Mouse (Mus musculus) limb, embryonic 13.5 days (tissue): Measurements from ENCODE around the gene Nlrc3. TPM values are rescaled to one million over a fixed set of nuclear protein-coding genes. Genes with fewer than 3 reads are reported as not detected.
"Not testable (repeated sequence)": the region's sequence is repeated elsewhere in the genome, so short reads cannot be mapped to it uniquely, and the experiment has no call there.

Experiments
- ATAC-seq: fragments of 200-750 bp; cut with Nextera tagmentation; 2 replicates; pipeline ENCODE4 v1.8.0; 2017; ENCODE audit warnings: low read depth, moderate number of reproducible peaks, moderate TSS enrichment; ENCODE audit not compliant: low FRiP score
- H3K27ac ChIP-seq: fragments of 300-500 bp; sonication (generic); 2 replicates; pipeline ENCODE4 v1.5.1; 2015; ENCODE audit warnings: inconsistent platforms, mild to moderate bottlenecking, moderate library complexity
- H3K27me3 ChIP-seq: fragments of 300-500 bp; sonication (generic); 2 replicates; pipeline ENCODE4 v1.6.1; 2015; ENCODE audit warnings: mild to moderate bottlenecking, inconsistent platforms
- H3K36me3 ChIP-seq: fragments of 300-500 bp; sonication (generic); 2 replicates; pipeline ENCODE4 v1.6.1; 2015; ENCODE audit warnings: inconsistent platforms, mild to moderate bottlenecking, moderate library complexity
- H3K4me1 ChIP-seq: fragments of 300-500 bp; sonication (generic); 2 replicates; pipeline ENCODE4 v1.6.1; 2015; ENCODE audit warnings: inconsistent platforms
- H3K4me2 ChIP-seq: fragments of 300-500 bp; sonication (generic); replicated peaks from 2 replicates; pipeline ENCODE4 v1.6.1; 2015; ENCODE audit warnings: inconsistent platforms, mild to moderate bottlenecking, moderate library complexity
- H3K4me3 ChIP-seq: fragments of 300-500 bp; sonication (generic); 2 replicates; pipeline ENCODE4 v1.5.1; 2015; ENCODE audit warnings: moderate library complexity, mild to moderate bottlenecking, inconsistent platforms
- H3K9ac ChIP-seq: fragments of 300-500 bp; sonication (generic); 2 replicates; pipeline ENCODE4 v1.6.1; 2015; ENCODE audit warnings: mild to moderate bottlenecking, inconsistent platforms
- H3K9me3 ChIP-seq: fragments of 300-500 bp; sonication (generic); 2 replicates; pipeline ENCODE4 v1.6.1; 2016; ENCODE audit warnings: inconsistent platforms
- WGBS: fragments of 180-500 bp; shearing (Covaris S2); methylation state at CpG from one replicate; pipeline ENCODE4 v1.1.7; 2015; 5-methylcytosine and 5-hydroxymethylcytosine counted together
- polyA plus RNA-seq: library from polyadenylated mRNA; unstranded; fragments of >200 nt; fragmentation: Nextera tagmentation; extraction: Ambion mirVana; gene quantifications from 2 replicates; pipeline ENCODE4 v1.2.1, GENCODE M21; 2015

The Nlrc3 gene
- polyA plus RNA-seq = 0.87 and 1.2 TPM in 2 replicates

DNA sequence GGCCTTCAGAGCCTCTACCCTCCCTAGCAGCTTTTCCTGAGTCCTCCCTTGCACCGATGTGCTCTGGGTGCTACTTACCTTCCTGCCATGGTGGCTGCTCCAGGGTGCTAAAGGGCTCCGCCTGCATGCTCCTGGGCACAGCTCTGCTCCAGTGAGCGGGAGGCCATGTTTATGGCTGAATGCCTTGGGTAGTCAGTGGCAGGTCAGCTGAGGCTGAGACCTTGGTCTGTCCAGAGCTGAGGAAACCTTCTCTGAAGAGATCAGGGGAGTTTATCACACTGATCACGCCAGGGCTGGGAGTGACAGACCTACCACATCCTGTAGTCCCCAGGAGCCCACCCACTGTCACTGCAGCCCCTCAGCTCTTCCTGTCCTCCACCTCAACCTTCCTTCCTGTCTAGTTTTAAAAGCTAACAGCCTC is at the start of gene Nlrc3:
Nlrc3 (minus strand) TSS at position 382 of the 421 bp plus-strand sequence.
- H3K27ac ChIP-seq = no peak within 1 kb of the TSS
- no peak within 1 kb of the TSS for H3K9ac ChIP-seq
- no peaks in the 10 kb centered on the region for H3K9me3 ChIP-seq
- H3K4me1 ChIP-seq = no peaks in the 10 kb centered on the region
- H3K36me3 ChIP-seq = peaks cover 41% of the 10 kb centered on the region
- H3K4me2 ChIP-seq = no peak within 1 kb of the TSS
- 0 out of 2 replicates have a peak, but pooled peaks have one; percentile 32 for ATAC-seq
- H3K4me3 ChIP-seq = no peak within 1 kb of the TSS
- 69% methylated on average over 4 of the region's 4 CpGs for WGBS
- H3K27me3 ChIP-seq = no peaks in the 10 kb centered on the region

DNA sequence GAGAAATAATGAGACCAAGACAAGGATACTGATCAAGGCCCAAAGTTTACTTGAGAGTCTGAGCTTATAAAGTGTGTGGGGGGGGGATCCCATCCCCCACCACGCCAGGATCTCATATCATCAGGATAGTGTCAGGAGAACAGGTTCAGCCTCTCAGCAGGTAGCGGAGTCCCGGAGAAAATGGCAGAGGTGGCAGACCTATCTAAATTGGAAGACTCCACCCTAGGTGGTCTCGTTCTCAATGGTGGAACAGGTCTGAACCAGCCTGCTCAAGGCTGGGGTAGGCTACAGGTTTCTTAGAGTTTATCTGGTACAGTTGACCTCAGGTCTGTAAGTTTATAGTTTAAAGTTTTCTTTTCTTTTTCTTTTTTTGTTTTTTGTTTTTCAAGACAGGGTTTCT is 46.3 kb upstream of the Nlrc3 start:
- no peak for ATAC-seq
- H3K4me1 ChIP-seq = no peaks in the 10 kb centered on the region
- WGBS = 72% methylated on average over 4 of the region's 4 CpGs
- H3K9me3 ChIP-seq = no peaks in the 10 kb centered on the region
- no peak overlapping the region for H3K4me2 ChIP-seq
- H3K4me3 ChIP-seq = no peak overlapping the region
- no peaks in the 10 kb centered on the region for H3K36me3 ChIP-seq
- H3K9ac ChIP-seq = no peak overlapping the region
- no peak overlapping the region for H3K27ac ChIP-seq
- H3K27me3 ChIP-seq = no peaks in the 10 kb centered on the region

DNA sequence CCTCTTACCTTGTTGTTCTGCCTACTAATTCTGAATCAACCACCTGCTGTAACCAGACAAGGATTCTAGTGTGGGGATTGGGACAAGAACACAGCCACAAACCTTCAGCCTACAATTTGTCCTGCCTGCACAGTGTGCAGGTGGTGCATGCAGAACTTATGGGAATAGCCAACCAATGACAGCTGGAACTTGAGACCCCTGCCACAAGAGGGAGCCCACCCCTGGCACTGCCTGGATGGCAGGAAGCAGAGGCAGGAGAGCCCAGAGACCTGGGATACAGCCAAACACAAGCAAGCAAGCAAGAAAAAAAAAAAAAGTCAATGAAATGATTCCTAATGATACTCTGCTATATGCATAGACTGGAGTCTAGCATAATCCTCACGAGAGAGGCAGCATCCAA is 44.8 kb upstream of the Nlrc3 start:
- Histone ChIP-seq H3K27ac (no peak overlapping the region), H3K36me3 (no peaks in the 10 kb centered on the region), H3K9me3 (no peaks in the 10 kb centered on the region), H3K4me2 (no peak overlapping the region), H3K27me3 (no peaks in the 10 kb centered on the region), H3K9ac (no peak overlapping the region), H3K4me1 (no peaks in the 10 kb centered on the region), H3K4me3 (no peak overlapping the region)
- WGBS = 80% methylated on average over 1 of the region's 1 CpGs
- ATAC-seq = no peak

DNA sequence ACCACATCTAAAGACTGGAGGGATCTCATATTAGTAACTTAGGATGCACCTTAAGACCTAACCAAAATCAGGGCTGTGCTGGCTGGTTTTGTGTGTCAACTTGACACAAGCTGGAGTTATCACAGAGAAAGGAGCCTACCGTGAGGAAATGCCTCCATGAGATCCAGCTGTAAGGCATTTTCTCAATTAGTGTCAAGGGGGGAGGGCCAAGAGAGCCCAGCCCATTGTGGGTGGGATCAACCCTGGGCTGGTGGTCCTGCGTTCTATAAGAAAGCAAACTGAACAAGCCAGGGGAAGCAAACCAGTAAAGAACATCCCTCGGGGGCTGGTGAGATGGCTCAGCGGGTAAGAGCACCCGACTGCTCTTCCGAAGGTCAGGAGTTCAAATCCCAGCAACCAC is 41.0 kb upstream of the Nlrc3 start:
- H3K27ac ChIP-seq, H3K4me2 ChIP-seq, H3K4me1 ChIP-seq, H3K27me3 ChIP-seq, ATAC-seq, H3K4me3 ChIP-seq, H3K36me3 ChIP-seq, H3K9ac ChIP-seq: not testable (repeated sequence)
- 67% methylated on average over 6 of the region's 6 CpGs for WGBS
- H3K9me3 ChIP-seq = peaks cover 12% of the 10 kb centered on the region; the same call in 1 of the 2 replicates

DNA sequence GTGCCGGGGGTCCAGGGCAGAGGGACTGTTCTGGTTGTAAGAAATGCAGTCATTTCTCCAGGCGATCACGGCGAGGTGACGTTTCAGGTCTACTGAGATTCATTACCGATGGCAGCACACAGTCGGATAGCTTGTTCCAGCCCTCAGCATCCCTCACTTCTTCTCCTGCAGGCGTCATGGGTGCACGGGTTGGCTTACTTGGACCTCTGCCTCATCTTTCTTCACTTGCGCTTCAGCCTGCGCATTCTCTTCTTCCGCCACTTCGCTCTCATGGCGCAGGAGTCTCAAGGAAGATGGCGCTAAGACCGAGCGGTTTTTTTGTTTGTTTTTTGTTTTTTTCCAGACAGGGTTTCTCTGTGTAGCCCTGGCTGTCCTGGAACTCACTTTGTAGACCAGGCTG is 40.4 kb upstream of the Nlrc3 start:
- H3K9ac ChIP-seq, ATAC-seq, H3K27me3 ChIP-seq, H3K36me3 ChIP-seq, H3K4me3 ChIP-seq, H3K4me1 ChIP-seq, H3K4me2 ChIP-seq, H3K27ac ChIP-seq: not testable (repeated sequence)
- WGBS = 81% methylated on average over 17 of the region's 17 CpGs
- peaks cover 12% of the 10 kb centered on the region; the same call in 1 of the 2 replicates for H3K9me3 ChIP-seq

DNA sequence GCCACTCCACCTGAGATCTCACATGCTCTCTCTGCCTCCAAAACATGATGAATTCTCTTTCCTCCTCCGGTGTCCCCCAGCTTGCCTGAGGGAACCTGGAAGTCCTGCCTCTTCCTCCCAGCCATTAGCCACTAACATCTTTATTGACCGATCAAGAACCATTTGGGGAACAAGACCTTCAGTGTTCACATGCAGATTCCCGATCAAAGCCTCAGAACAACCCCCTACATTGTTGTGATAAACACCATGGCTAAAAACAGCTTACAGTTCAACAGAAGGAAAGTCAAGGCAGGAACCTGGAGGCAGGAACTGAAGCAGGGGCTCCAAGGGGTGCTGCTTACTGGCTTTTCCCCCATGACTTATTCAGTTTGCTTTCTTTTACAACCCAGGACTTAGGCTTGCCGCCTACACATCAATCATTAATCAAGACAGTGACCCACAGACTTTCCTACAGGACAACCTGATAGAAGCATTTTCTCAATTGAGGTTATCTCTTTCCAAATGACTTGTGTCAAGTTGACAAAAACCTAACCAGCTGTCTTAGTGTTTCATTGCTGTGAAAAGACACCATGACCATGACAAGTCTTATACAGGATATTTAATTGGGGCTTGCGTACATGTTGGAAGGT is 37.7 kb upstream of the Nlrc3 start:
- H3K9ac ChIP-seq = no peak overlapping the region
- no peak overlapping the region for H3K27ac ChIP-seq
- no peaks in the 10 kb centered on the region for H3K27me3 ChIP-seq
- no peaks in the 10 kb centered on the region for H3K4me1 ChIP-seq
- H3K4me3 ChIP-seq = no peak overlapping the region
- WGBS = 75% methylated on average over 5 of the region's 5 CpGs
- ATAC-seq = no peak
- no peaks in the 10 kb centered on the region for H3K36me3 ChIP-seq
- H3K9me3 ChIP-seq = peaks cover 12% of the 10 kb centered on the region; the same call in 1 of the 2 replicates
- no peak overlapping the region for H3K4me2 ChIP-seq

DNA sequence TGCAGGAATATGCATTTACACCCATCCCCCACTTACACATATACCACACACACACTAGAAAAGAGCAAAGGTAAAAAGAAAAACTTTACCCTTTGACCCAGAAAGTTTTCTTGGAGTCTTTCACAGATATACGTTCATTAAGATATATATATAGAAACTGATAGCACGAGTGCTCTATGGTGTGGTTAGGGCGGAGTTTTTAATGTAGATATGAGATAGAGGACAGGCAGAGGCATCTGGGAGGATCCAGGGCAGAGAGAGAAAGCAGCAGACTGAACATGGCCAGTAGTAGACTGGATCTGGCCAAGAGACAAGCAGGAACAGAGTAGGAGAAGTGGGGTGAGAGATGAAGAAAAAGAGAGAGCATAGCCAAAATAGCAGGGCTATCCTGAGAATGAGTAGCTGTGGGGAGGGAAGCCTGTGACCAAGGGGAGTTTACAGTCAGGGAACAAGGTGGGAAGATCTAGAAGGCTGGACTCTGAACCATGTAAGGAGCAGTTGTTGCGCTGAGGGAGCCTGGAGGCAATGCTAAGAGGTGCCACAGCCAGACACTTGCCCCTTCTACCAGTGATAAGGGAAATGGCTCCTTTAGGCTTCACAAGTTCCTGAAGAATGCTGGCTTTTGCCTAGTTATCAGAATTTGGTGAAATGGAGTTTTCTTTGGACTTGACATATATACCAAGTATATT is 36.6 kb upstream of the Nlrc3 start:
- Histone ChIP-seq H3K4me1 (no peaks in the 10 kb centered on the region), H3K36me3 (no peaks in the 10 kb centered on the region), H3K27ac (no peak overlapping the region), H3K9ac (no peak overlapping the region), H3K27me3 (no peaks in the 10 kb centered on the region), H3K4me3 (no peak overlapping the region), H3K9me3 (peaks cover 12% of the 10 kb centered on the region; the same call in 1 of the 2 replicates), H3K4me2 (no peak overlapping the region)
- WGBS = 75% methylated on average over 4 of the region's 4 CpGs
- ATAC-seq = no peak

DNA sequence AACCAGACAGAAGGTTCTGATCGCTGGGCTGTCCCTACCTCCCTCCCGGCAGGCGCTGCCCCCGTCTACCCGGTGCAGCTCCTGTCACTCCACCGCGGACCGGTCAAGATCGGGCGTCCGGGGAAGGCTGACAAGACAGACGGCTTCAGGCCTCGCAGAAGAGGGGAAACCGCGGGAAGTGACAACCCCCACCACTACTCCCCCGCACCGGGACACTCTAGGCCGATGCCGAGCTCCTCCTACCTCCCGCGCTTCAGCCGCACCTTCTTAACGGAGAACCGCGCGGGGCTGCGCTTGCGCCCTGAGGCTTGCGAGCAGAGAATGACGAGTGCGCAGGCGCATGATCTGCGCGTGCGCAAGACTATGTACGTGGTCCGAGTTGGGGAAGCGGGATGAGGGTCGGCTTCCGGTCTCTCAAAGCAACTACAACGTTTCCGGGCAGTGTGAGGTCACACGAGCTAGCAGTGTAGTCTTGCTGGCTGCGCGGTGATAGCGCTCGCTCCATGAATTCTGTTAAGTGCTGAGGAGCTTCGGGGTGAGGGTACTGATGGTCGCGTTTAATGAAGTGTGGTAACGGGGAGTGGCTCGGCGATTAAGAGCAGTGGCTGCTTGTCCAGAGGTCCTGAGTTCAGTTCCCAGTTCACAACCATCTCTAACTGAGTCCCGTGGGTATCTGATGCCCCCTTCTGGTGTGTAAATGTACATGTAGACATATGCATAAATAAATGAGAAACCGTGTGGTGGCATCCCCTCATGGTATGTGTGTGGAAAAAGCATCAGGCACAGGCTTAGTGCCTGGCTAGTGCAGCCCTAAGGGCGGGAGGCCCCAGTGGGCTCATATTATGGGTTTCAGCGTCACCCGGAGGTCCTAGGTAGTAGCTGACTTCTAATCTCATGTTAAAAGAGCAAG is 27.3 kb upstream of the Nlrc3 start, which contains the start of gene Slx4:
Slx4 (minus strand) TSS at position 282 of the 910 bp plus-strand sequence.
- WGBS = 1% methylated on average over 57 of the region's 58 CpGs
- ATAC-seq = peak; percentile 97

DNA sequence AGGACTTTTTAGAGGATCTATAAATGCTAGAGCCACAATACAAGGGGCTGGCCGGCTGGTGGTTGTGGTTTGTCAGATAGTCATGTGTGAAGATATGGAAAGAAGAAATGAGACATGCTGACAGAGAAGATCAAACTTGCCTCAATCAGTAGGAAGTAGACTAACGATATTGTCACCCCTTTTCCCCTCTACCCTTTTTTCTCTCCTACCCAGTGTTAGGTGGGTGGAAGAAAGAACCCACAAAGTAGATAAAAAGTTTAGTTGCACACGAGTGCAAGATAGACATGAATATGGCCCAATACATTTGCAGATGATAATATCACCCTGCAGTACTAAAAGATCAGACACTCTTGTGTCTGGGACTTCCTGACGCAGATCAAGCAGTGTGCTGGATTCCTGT is 12.0 kb upstream of the Nlrc3 start:
- 94% methylated on average over 4 of the region's 4 CpGs for WGBS
- Histone ChIP-seq H3K27me3 (no peaks in the 10 kb centered on the region), H3K27ac (no peak overlapping the region), H3K4me2 (no peak overlapping the region), H3K9me3 (no peaks in the 10 kb centered on the region), H3K36me3 (peaks cover 99% of the 10 kb centered on the region), H3K4me1 (no peaks in the 10 kb centered on the region), H3K9ac (no peak overlapping the region), H3K4me3 (no peak overlapping the region)
- no peak for ATAC-seq

More for the DNA sequence above, 27.3 kb upstream of the Nlrc3 start, which contains the start of gene Slx4:
- Histone ChIP-seq H3K4me1 (peaks cover 14% of the 10 kb centered on the region), H3K36me3 (peaks cover 25% of the 10 kb centered on the region), H3K4me2 (peak within 1 kb of the TSS; percentile 82), H3K27me3 (no peaks in the 10 kb centered on the region), H3K4me3 (peak within 1 kb of the TSS; percentile 90), H3K27ac (peak within 1 kb of the TSS; percentile 83), H3K9ac (peak within 1 kb of the TSS; percentile 91), H3K9me3 (no peaks in the 10 kb centered on the region)

DNA sequence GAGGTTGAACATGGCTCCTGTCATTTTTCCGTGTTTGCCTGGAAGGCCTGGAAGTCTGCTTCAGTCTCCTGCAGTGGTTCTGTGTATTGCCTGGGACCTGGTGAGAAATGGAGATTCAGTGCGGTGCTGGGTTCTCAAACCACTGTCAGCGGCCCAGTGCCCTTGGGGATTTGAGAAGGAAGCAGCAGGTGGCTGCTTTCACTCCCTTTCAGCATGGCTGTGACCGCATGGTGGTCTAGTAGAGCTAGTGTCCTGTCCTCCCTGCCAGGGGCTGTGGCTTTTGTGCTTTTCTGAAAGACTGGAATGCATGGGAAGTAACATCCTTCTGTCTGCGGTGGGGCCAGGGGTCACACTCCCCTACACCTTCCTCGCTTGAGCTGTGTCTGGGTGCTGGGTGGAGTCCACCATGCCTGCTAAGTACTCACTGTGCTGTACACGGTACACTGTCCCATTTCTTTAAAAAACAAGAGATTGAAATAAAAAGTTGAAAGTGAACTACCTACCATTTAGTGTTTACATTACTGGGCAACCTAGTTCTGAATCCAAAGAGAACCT is 6.8 kb upstream of the Nlrc3 start:
- 80% methylated on average over 7 of the region's 7 CpGs for WGBS
- peaks cover 100% of the 10 kb centered on the region for H3K36me3 ChIP-seq

DNA sequence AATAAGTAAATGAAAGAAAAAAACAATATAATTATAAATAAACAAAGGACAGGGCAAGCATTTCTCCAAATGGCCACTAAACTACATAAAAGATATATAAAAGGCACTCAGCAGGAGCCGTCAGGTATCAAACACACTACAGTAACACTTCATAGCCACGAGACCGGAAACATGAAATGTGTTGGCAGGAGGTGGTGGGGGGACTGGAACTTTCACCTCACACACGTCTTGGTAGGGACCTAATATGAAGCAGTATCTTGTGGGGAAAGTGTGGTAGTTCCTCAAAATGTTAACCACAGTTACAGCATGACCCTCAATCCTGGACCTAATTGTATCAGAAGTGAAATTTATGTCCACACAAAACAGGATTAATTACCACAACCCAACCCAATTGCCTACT is 5.7 kb upstream of the Nlrc3 start:
- H3K36me3 ChIP-seq = peaks cover 100% of the 10 kb centered on the region
- no peak overlapping the region for H3K4me3 ChIP-seq
- H3K27ac ChIP-seq = no peak overlapping the region
- H3K27me3 ChIP-seq = no peaks in the 10 kb centered on the region
- 92% methylated on average over 4 of the region's 4 CpGs for WGBS
- no peaks in the 10 kb centered on the region for H3K9me3 ChIP-seq
- ATAC-seq = no peak
- no peaks in the 10 kb centered on the region for H3K4me1 ChIP-seq
- H3K9ac ChIP-seq = no peak overlapping the region
- no peak overlapping the region for H3K4me2 ChIP-seq

More for the DNA sequence above, 6.8 kb upstream of the Nlrc3 start:
- no peaks in the 10 kb centered on the region for H3K27me3 ChIP-seq
- ATAC-seq = no peak
- no peak overlapping the region for H3K9ac ChIP-seq
- no peak overlapping the region for H3K27ac ChIP-seq
- H3K9me3 ChIP-seq = no peaks in the 10 kb centered on the region
- H3K4me1 ChIP-seq = no peaks in the 10 kb centered on the region
- no peak overlapping the region for H3K4me2 ChIP-seq
- H3K4me3 ChIP-seq = no peak overlapping the region
